Mouse (Mus musculus): Measurements from ENCODE around the gene Spty2d1. TPM values are rescaled to one million over a fixed set of nuclear protein-coding genes. Genes with fewer than 3 reads are reported as not detected.
A peak's percentile ranks its signal among the peaks of the same experiment; 100 is the strongest.

Spty2d1 gene
- polyA plus RNA-seq, 1 experiment from 2014 or later: 7.4 TPM

DNA sequence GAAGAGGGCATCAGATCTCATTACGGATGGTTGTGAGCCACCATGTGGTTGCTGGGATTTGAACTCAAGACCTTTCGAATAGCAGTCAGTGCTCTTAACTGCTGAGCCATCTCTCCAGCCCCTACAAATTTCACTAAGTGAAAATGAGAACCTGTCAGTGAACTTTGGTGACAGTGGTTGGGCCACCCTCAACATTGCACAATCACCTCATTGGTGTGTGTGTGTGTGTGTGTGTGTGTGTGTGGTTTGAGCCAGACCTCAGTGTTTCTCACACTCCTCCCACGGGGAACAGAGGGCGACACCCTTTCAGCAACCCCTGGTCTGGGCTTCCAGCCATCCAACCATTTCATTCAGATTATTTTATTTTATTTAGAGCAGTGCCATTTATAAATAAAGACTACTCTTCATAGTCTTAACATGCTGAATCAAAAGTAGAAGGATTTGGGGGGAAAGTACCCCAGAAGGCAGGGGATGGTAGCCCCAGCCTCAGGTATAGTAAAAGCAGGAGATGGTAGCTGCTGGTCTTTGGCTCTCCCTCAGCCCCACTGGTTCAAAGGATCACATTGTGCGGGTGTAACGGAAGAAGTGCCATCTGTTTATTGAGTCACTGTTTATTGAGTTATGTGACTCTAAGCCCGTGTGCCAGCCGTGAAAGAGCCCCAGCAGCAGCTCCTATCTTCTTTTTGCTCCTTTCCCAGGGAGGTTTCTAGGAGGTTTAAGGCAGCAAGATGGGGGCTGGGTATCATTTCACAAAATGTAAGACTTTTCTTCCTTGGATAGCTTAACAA, 22.3 kb downstream of the Spty2d1 start:
- Histone ChIP-seq H3K27me3 (replicated peaks; ENCODE audit: control insufficient read depth, insufficient read depth, low read length) (no peaks in the 10 kb centered on the region), H3K36me3 (ENCODE audit: control insufficient read depth, insufficient read depth, low read length) (no peaks in the 10 kb centered on the region), H3K4me3 (ENCODE audit: low read length) (no peak overlapping the region), H3K4me2 (ENCODE audit: low read length) (no peak overlapping the region), H3K27ac (ENCODE audit: low read depth, low read length) (0 out of 2 replicates have a peak overlapping the region, but pooled peaks have one; percentile 31), H3K9ac (ENCODE audit: low read depth, low read length) (no peak overlapping the region), H3K4me1 (ENCODE audit: control insufficient read depth, insufficient read depth, low read depth, low read length) (no peaks in the 10 kb centered on the region; the same call in 1 of the 2 replicates), H3K9me3 (ENCODE audit: control insufficient read depth, low read length) (no peaks in the 10 kb centered on the region)
- no peak for ATAC-seq
- WGBS: 67% methylated on average over 8 of the region's 8 CpGs

DNA sequence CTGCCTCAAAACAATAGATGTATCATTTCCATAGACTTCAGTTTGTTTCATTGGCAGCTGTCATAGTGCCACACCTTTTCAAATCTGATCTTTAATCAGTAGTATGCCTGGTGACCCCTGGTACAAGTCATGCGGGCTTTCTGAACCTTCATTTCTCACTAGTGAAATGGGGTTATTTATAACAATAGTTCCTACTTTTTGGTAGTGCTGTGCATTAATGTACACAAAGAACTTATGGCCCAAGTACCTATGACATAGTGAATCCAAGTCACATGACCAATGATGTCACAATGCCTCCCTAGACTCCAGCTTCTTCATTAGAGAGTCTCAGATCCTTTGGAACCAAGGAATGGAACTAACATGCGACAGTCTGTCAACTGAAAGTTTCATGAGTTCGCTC, 24.9 kb downstream of the Spty2d1 start, which contains the start of gene Gm9999:
Gene Gm9999 (plus strand): TSS at position 301 of the 400 bp plus-strand sequence.
- no peaks in the 10 kb centered on the region for H3K27me3 ChIP-seq (replicated peaks; ENCODE audit: control insufficient read depth, insufficient read depth, low read length)
- no peak within 1 kb of the TSS for H3K4me3 ChIP-seq (ENCODE audit: low read length)
- no peak within 1 kb of the TSS for H3K4me2 ChIP-seq (ENCODE audit: low read length)
- no peaks in the 10 kb centered on the region for H3K9me3 ChIP-seq (ENCODE audit: control insufficient read depth, low read length)
- no peaks in the 10 kb centered on the region for H3K36me3 ChIP-seq (ENCODE audit: control insufficient read depth, insufficient read depth, low read length)
- H3K9ac ChIP-seq (ENCODE audit: low read depth, low read length): no peak within 1 kb of the TSS
- no peak within 1 kb of the TSS for H3K27ac ChIP-seq (ENCODE audit: low read depth, low read length)
- no peaks in the 10 kb centered on the region; the same call in 1 of the 2 replicates for H3K4me1 ChIP-seq (ENCODE audit: control insufficient read depth, insufficient read depth, low read depth, low read length)
- WGBS: 94% methylated on average over 3 of the region's 3 CpGs
- ATAC-seq: no peak

DNA sequence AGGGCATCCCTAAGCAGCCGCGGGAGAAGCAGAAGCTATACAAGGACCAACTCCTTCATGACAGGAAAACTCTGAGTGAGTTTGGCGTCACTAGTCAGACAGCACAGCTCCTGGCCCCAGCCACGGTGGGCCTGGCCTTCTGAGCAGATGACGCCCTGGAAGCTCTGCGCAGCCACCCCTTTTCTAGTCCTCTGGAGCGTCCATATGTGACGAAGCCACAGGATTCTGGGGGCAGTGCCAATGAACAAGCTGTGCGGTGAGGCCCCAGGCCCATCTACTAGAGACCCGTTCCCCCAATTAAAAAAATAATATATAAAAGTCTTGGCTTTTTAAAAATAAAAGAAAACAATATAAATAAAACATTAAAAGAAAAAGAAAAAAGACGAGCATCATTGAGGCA, 32.8 kb downstream of the Spty2d1 start:
- H3K4me3 ChIP-seq (ENCODE audit: low read length): no peak overlapping the region
- WGBS: 82% methylated on average over 11 of the region's 11 CpGs
- no peak overlapping the region for H3K4me2 ChIP-seq (ENCODE audit: low read length)
- no peak overlapping the region for H3K9ac ChIP-seq (ENCODE audit: low read depth, low read length)
- no peaks in the 10 kb centered on the region for H3K36me3 ChIP-seq (ENCODE audit: control insufficient read depth, insufficient read depth, low read length)
- H3K27ac ChIP-seq (ENCODE audit: low read depth, low read length): no peak overlapping the region
- 0 out of 2 replicates have a peak, but pooled peaks cover 2% of the 10 kb centered on the region for H3K9me3 ChIP-seq (ENCODE audit: control insufficient read depth, low read length)
- ATAC-seq: no peak
- no peaks in the 10 kb centered on the region for H3K27me3 ChIP-seq (replicated peaks; ENCODE audit: control insufficient read depth, insufficient read depth, low read length)
- no peaks in the 10 kb centered on the region for H3K4me1 ChIP-seq (ENCODE audit: control insufficient read depth, insufficient read depth, low read depth, low read length)

- 96% methylated on average over 4 of the region's 4 CpGs for WGBS
- no peaks in the 10 kb centered on the region for H3K36me3 ChIP-seq (ENCODE audit: control insufficient read depth, insufficient read depth, low read length)
- H3K9me3 ChIP-seq (ENCODE audit: control insufficient read depth, low read length): 0 out of 2 replicates have a peak, but pooled peaks cover 2% of the 10 kb centered on the region
- H3K4me3 ChIP-seq (ENCODE audit: low read length): no peak overlapping the region
- no peak for ATAC-seq
- no peaks in the 10 kb centered on the region for H3K4me1 ChIP-seq (ENCODE audit: control insufficient read depth, insufficient read depth, low read depth, low read length)
- H3K27ac ChIP-seq (ENCODE audit: low read depth, low read length): no peak overlapping the region
- H3K27me3 ChIP-seq (replicated peaks; ENCODE audit: control insufficient read depth, insufficient read depth, low read length): no peaks in the 10 kb centered on the region
- H3K9ac ChIP-seq (ENCODE audit: low read depth, low read length): no peak overlapping the region
- no peak overlapping the region for H3K4me2 ChIP-seq (ENCODE audit: low read length)
Observed at GRCm38 (mm10) chr7:46974648-46975047, 33.6 kb downstream of the Spty2d1 start.

DNA sequence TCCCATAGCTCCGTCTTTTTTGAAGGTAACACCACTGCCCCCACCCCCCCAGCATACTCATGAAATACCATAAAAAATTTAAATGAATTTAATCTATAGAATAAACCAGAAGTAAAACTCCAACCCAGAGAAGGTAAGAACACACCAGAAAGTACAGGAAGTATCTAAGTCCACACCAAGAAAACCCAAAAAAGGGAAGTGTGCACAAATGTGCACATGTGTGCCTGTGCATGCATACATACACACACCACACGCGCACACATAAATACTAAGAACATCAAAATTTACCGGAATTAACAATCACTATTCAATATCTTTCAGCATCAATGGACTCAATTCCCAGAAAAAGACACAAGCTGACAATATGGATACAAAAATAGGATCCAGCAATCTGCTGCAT, 38.3 kb downstream of the Spty2d1 start:
- Histone ChIP-seq H3K4me1 (ENCODE audit: control insufficient read depth, insufficient read depth, low read depth, low read length) (no peaks in the 10 kb centered on the region), H3K4me3 (ENCODE audit: low read length) (no peak overlapping the region), H3K9me3 (ENCODE audit: control insufficient read depth, low read length) (0 out of 2 replicates have a peak, but pooled peaks cover 2% of the 10 kb centered on the region), H3K4me2 (ENCODE audit: low read length) (no peak overlapping the region), H3K36me3 (ENCODE audit: control insufficient read depth, insufficient read depth, low read length) (no peaks in the 10 kb centered on the region), H3K27me3 (replicated peaks; ENCODE audit: control insufficient read depth, insufficient read depth, low read length) (no peaks in the 10 kb centered on the region), H3K27ac (ENCODE audit: low read depth, low read length) (no peak overlapping the region), H3K9ac (ENCODE audit: low read depth, low read length) (no peak overlapping the region)
- WGBS: 90% methylated on average over 4 of the region's 4 CpGs
- no peak for ATAC-seq

DNA sequence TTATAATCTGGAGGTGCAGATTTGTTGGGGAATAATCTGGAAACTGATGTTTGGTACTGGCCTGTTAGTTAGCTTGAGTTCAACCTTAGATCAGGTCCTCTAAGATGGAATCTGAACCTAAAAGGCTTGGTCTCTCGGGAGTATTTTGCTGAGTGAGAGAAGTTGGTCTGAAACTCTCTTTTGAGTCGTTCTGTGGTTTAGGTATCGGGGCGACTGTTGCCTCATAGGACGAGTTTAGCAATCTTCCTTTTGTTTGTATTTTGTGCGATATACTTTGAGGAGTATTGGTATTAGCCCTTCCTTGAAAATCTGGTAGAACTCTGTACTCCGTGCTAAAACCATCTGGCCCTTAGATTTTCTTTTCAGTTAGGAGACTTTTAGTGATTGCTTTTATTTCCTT, 44.1 kb downstream of the Spty2d1 start:
- H3K27ac ChIP-seq (ENCODE audit: low read depth, low read length): no peak overlapping the region
- no peaks in the 10 kb centered on the region for H3K36me3 ChIP-seq (ENCODE audit: control insufficient read depth, insufficient read depth, low read length)
- H3K9me3 ChIP-seq (ENCODE audit: control insufficient read depth, low read length): no peaks in the 10 kb centered on the region
- H3K4me3 ChIP-seq (ENCODE audit: low read length): no peak overlapping the region
- 88% methylated on average over 7 of the region's 7 CpGs for WGBS
- H3K27me3 ChIP-seq (replicated peaks; ENCODE audit: control insufficient read depth, insufficient read depth, low read length): no peaks in the 10 kb centered on the region
- no peak overlapping the region for H3K4me2 ChIP-seq (ENCODE audit: low read length)
- H3K4me1 ChIP-seq (ENCODE audit: control insufficient read depth, insufficient read depth, low read depth, low read length): peaks cover 5% of the 10 kb centered on the region
- ATAC-seq: no peak
- H3K9ac ChIP-seq (ENCODE audit: low read depth, low read length): no peak overlapping the region

GRCm38 (mm10) chr7:46962806-46963618, 45.2 kb downstream of the Spty2d1 start:
- WGBS: 1% methylated on average over 9 of the region's 9 CpGs
- no peaks in the 10 kb centered on the region for H3K9me3 ChIP-seq (ENCODE audit: control insufficient read depth, low read length)
- no peak overlapping the region for H3K4me3 ChIP-seq (ENCODE audit: low read length)
- H3K4me1 ChIP-seq (ENCODE audit: control insufficient read depth, insufficient read depth, low read depth, low read length): peaks cover 7% of the 10 kb centered on the region
- no peaks in the 10 kb centered on the region for H3K36me3 ChIP-seq (ENCODE audit: control insufficient read depth, insufficient read depth, low read length)
- H3K27me3 ChIP-seq (replicated peaks; ENCODE audit: control insufficient read depth, insufficient read depth, low read length): no peaks in the 10 kb centered on the region
- H3K4me2 ChIP-seq (ENCODE audit: low read length): peak overlapping the region; percentile 26; the same call in 1 of the 2 replicates
- H3K9ac ChIP-seq (ENCODE audit: low read depth, low read length): no peak overlapping the region
- 0 out of 2 replicates have a peak overlapping the region, but pooled peaks have one; percentile 55 for H3K27ac ChIP-seq (ENCODE audit: low read depth, low read length)
- peak; percentile 66 for ATAC-seq

DNA sequence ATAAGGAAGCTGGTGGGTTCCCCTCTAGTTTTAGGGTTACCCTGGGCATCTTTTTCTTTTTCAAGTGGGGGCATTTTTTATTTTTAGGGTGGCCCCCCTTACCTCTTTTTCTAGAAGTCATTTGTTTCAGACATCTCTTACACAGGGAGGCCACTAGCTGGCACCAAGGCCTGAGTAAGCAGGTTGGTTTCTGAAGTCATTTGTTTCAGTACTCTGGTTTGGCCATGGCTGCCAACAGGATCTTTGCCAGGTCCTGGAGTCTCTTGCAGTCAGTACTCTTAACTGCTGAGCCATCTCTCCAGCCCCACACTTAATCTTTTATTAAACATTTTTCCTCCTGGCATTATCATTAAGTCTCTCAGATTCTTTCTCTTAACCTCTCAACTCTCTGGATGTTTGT, 46.1 kb downstream of the Spty2d1 start:
- ATAC-seq: no peak
- H3K36me3 ChIP-seq (ENCODE audit: control insufficient read depth, insufficient read depth, low read length): no peaks in the 10 kb centered on the region
- peaks cover 11% of the 10 kb centered on the region for H3K4me1 ChIP-seq (ENCODE audit: control insufficient read depth, insufficient read depth, low read depth, low read length)
- H3K4me3 ChIP-seq (ENCODE audit: low read length): no peak overlapping the region
- H3K9ac ChIP-seq (ENCODE audit: low read depth, low read length): no peak overlapping the region
- no peaks in the 10 kb centered on the region for H3K9me3 ChIP-seq (ENCODE audit: control insufficient read depth, low read length)
- no peak overlapping the region for H3K27ac ChIP-seq (ENCODE audit: low read depth, low read length)
- no peaks in the 10 kb centered on the region for H3K27me3 ChIP-seq (replicated peaks; ENCODE audit: control insufficient read depth, insufficient read depth, low read length)
- no peak overlapping the region for H3K4me2 ChIP-seq (ENCODE audit: low read length)

GRCm38 (mm10) chr7:46960991-46961390, 47.2 kb downstream of the Spty2d1 start:
- no peaks in the 10 kb centered on the region for H3K9me3 ChIP-seq (ENCODE audit: control insufficient read depth, low read length)
- no peaks in the 10 kb centered on the region for H3K36me3 ChIP-seq (ENCODE audit: control insufficient read depth, insufficient read depth, low read length)
- ATAC-seq: no peak
- no peak overlapping the region for H3K4me2 ChIP-seq (ENCODE audit: low read length)
- no peak overlapping the region for H3K9ac ChIP-seq (ENCODE audit: low read depth, low read length)
- H3K4me1 ChIP-seq (ENCODE audit: control insufficient read depth, insufficient read depth, low read depth, low read length): peaks cover 11% of the 10 kb centered on the region
- no peaks in the 10 kb centered on the region for H3K27me3 ChIP-seq (replicated peaks; ENCODE audit: control insufficient read depth, insufficient read depth, low read length)
- no peak overlapping the region for H3K4me3 ChIP-seq (ENCODE audit: low read length)
- no peak overlapping the region for H3K27ac ChIP-seq (ENCODE audit: low read depth, low read length)
- WGBS: 82% methylated on average over 3 of the region's 3 CpGs

Data from hindbrain, embryonic 16.5 days (tissue).